Mouse (Mus musculus): Measurements from ENCODE around the gene Lias.

DNA sequence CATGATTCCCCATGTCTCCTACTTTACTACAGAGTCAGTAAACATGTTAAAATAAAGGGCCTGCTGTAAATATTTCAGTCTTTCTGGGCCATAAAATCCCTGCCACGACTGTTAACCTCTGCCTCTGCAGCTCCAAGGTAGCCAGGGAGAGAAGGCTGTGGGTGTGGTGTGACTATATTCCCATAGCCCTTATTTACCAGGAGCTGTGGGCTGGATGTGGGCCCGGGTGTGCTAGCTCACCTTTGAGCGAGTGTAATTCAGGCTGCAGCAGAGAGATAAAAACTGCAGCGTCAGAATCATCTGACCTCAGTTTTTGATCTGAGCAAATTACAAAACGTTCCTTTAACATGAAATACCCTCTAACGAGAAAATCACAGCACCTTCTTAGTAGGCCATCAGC lies 29.5 kb downstream of the Lias start:
- no peak for TF ChIP-seq GATA1 (IDR thresholded peaks at IDR 0.05; ENCODE audit: low read length)
- no peak for TF ChIP-seq TAL1 (IDR thresholded peaks at IDR 0.05; ENCODE audit: low read length)

All from erythroblast, embryonic 14.5 days (primary cell).